Mouse (Mus musculus) thymus, postnatal 10 days (tissue): Measurements from ENCODE around the gene Plpp3.

Source experiments
- DNase-seq, 2 experiments: peaks; one replicate each; pipeline ENCODE4 v3.0.0; 2021; ENCODE audit warnings: low spot score in 2 of 2

The Plpp3 gene

GRCm38 (mm10) chr4:105188801-105189200 lies 31.7 kb downstream of the Plpp3 start:
- no peak for DNase-seq

GRCm38 (mm10) chr4:105190826-105191225 lies 33.7 kb downstream of the Plpp3 start:
- peak in 1 of 2 experiments; percentile 11 for DNase-seq

- no peak for DNase-seq
Observed at GRCm38 (mm10) chr4:105191550-105191949, 34.4 kb downstream of the Plpp3 start.

- DNase-seq: no peak
Observed at GRCm38 (mm10) chr4:105192665-105193064, 35.5 kb downstream of the Plpp3 start.

- no peak for DNase-seq
Observed at GRCm38 (mm10) chr4:105195256-105195655, 38.1 kb downstream of the Plpp3 start.

GRCm38 (mm10) chr4:105196099-105196498 lies 39.0 kb downstream of the Plpp3 start:
- no peak for DNase-seq

GRCm38 (mm10) chr4:105196993-105197765 lies 40.0 kb downstream of the Plpp3 start:
- no peak for DNase-seq

- no peak for DNase-seq
Observed at GRCm38 (mm10) chr4:105198696-105199095, 41.5 kb downstream of the Plpp3 start.

GRCm38 (mm10) chr4:105199345-105199744 lies 42.2 kb downstream of the Plpp3 start:
- DNase-seq: no peak

GRCm38 (mm10) chr4:105200624-105201524 lies 43.7 kb downstream of the Plpp3 start:
- no peak for DNase-seq

- no peak for DNase-seq
Observed at GRCm38 (mm10) chr4:105202439-105202838, 45.3 kb downstream of the Plpp3 start.

- DNase-seq: no peak
Observed at GRCm38 (mm10) chr4:105203303-105203761, 46.2 kb downstream of the Plpp3 start.

- DNase-seq: no peak
Observed at GRCm38 (mm10) chr4:105204071-105204470, 46.9 kb downstream of the Plpp3 start.

- DNase-seq: no peak
Observed at GRCm38 (mm10) chr4:105205045-105205851, 48.1 kb downstream of the Plpp3 start.

GRCm38 (mm10) chr4:105206102-105206501 lies 49.0 kb downstream of the Plpp3 start:
- DNase-seq: no peak

- no peak for DNase-seq
Observed at GRCm38 (mm10) chr4:105206995-105207394, 49.8 kb downstream of the Plpp3 start.

GRCm38 (mm10) chr4:105207641-105208040 lies 50.5 kb downstream of the Plpp3 start:
- no peak for DNase-seq

- no peak for DNase-seq
Observed at GRCm38 (mm10) chr4:105208977-105209376, 51.8 kb downstream of the Plpp3 start.

- DNase-seq: no peak
Observed at GRCm38 (mm10) chr4:105213314-105213713, 56.2 kb downstream of the Plpp3 start.

GRCm38 (mm10) chr4:105214438-105214837 lies 57.3 kb downstream of the Plpp3 start:
- DNase-seq: no peak

- no peak for DNase-seq
Observed at GRCm38 (mm10) chr4:105215726-105216410, 58.7 kb downstream of the Plpp3 start.
